Mouse (Mus musculus) left cerebral cortex, postnatal 25 days (tissue): ENCODE data around the gene Ncbp1. TPM values are rescaled to one million over a fixed set of nuclear protein-coding genes. Genes with fewer than 3 reads are reported as not detected.
A peak's percentile ranks its signal among the peaks of the same experiment; 100 is the strongest.

ENCODE experiments used
- DNase-seq, 2 experiments: peaks; one replicate each; pipeline ENCODE4 v3.0.0; 2022; ENCODE audit warnings: low spot score in 2 of 2, mixed read lengths in 1 of 2
- intact Hi-C: fragments of 180-260 bp; cut with DNase I; formaldehyde crosslinking; loops from one replicate; pipeline ENCODE4 v1.15.1; 2025
- total RNA-seq, 2 experiments: library from RNA; stranded (reverse); gene quantifications; 2 replicates each; pipeline ENCODE4 v1.2.3; 2021

The Ncbp1 gene
- total RNA-seq, 2 experiments from 2014 or later: 51.3 to 54.9 TPM

GRCm38 (mm10) chr4:46123358-46123757 lies 15.1 kb upstream of the Ncbp1 start:
- intact Hi-C loops: no loop called here
- DNase-seq: no peak

- peak; percentile 78 to 86 for DNase-seq
- intact Hi-C loops: loop anchor here (1.0 to 5.0 kb wide), 3 partner anchors 89 to 185 kb away; partner anchors contain the start of gene Tmod1
These were observed 11.9 kb upstream of the Ncbp1 start for GRCm38 (mm10) chr4:46126541-46126940.

GRCm38 (mm10) chr4:46129311-46130004 lies 9.0 kb upstream of the Ncbp1 start:
- intact Hi-C loops: loop anchor here (5.0 to 10.0 kb wide), 4 partner anchors 92 to 1115 kb away; partner anchors contain the start of genes Polr1e, Slc25a51, Tmod1 and Zbtb5
- no peak for DNase-seq

- DNase-seq: peak in 1 of 2 experiments; percentile 46
- intact Hi-C loops: loop anchor here (10.0 kb wide), 2 partner anchors 725 to 1115 kb away; partner anchors contain the start of genes Polr1e, Slc25a51 and Zbtb5
These were observed 8.2 kb upstream of the Ncbp1 start for GRCm38 (mm10) chr4:46130221-46130620.

GRCm38 (mm10) chr4:46131791-46132190 lies 6.6 kb upstream of the Ncbp1 start:
- intact Hi-C loops: loop anchor here (10.0 kb wide), 2 partner anchors 727 to 1117 kb away; partner anchors contain the start of genes Polr1e, Slc25a51 and Zbtb5
- DNase-seq: peak in 1 of 2 experiments; percentile 43

GRCm38 (mm10) chr4:46137629-46138286 lies 655 bp upstream of the Ncbp1 start:
- no peak for DNase-seq
- intact Hi-C loops: loop anchor here (10.0 kb wide), 2 partner anchors 733 to 1123 kb away; partner anchors contain the start of genes Polr1e, Slc25a51 and Zbtb5

GRCm38 (mm10) chr4:46144323-46144722 lies 5.9 kb downstream of the Ncbp1 start:
- no peak for DNase-seq
- intact Hi-C loops: no loop called here

GRCm38 (mm10) chr4:46146881-46147280 lies 8.5 kb downstream of the Ncbp1 start:
- intact Hi-C loops: no loop called here
- peak; percentile 13 to 62 for DNase-seq

GRCm38 (mm10) chr4:46151903-46152544 lies 13.6 kb downstream of the Ncbp1 start:
- intact Hi-C loops: no loop called here
- DNase-seq: no peak

- DNase-seq: no peak
- intact Hi-C loops: no loop called here
These were observed 25.6 kb downstream of the Ncbp1 start for GRCm38 (mm10) chr4:46164027-46164426.

- no peak for DNase-seq
- intact Hi-C loops: no loop called here
These were observed 27.4 kb downstream of the Ncbp1 start for GRCm38 (mm10) chr4:46165831-46166230.

- no peak for DNase-seq
- intact Hi-C loops: no loop called here
These were observed 33.3 kb downstream of the Ncbp1 start for GRCm38 (mm10) chr4:46171761-46172160.

GRCm38 (mm10) chr4:46176313-46176712 lies 37.9 kb downstream of the Ncbp1 start:
- no peak for DNase-seq
- intact Hi-C loops: no loop called here

- intact Hi-C loops: no loop called here
- DNase-seq: peak in 1 of 2 experiments; percentile 33
These were observed 38.6 kb downstream of the Ncbp1 start for GRCm38 (mm10) chr4:46177018-46177417.

- DNase-seq: peak in 1 of 2 experiments; percentile 33
- intact Hi-C loops: no loop called here
These were observed 39.1 kb downstream of the Ncbp1 start for GRCm38 (mm10) chr4:46177496-46177895.

GRCm38 (mm10) chr4:46181168-46181567 lies 42.8 kb downstream of the Ncbp1 start:
- no peak for DNase-seq
- intact Hi-C loops: no loop called here

GRCm38 (mm10) chr4:46182181-46182580 lies 43.8 kb downstream of the Ncbp1 start:
- intact Hi-C loops: no loop called here
- no peak for DNase-seq

- intact Hi-C loops: no loop called here
- no peak for DNase-seq
These were observed 47.0 kb downstream of the Ncbp1 start for GRCm38 (mm10) chr4:46185423-46185822.

GRCm38 (mm10) chr4:46185890-46186289 lies 47.5 kb downstream of the Ncbp1 start:
- intact Hi-C loops: no loop called here
- no peak for DNase-seq

GRCm38 (mm10) chr4:46186466-46186865 lies 48.1 kb downstream of the Ncbp1 start:
- DNase-seq: no peak
- intact Hi-C loops: no loop called here
